9 mouse cellular contexts compared by ENCODE assay signal in genomic region chr13:42574189-42574588, GRCm38 (mm10).
"Had no signal": no experiment of that assay in that cellular context is flagged by ENCODE, and none has a peak within 500 bp of the region (broad histone marks: within the 10 kb centered on the region; RNA-seq: fewer than 3 reads in every experiment).

No protein-coding gene starts in this region.

- DNase-seq: kidney, adult 11 months; kidney, postnatal 14 days; layer of hippocampus, postnatal 36 days; midbrain, embryonic 14.5 days; thymus, postnatal 4 days had no signal

- H3K36me3 ChIP-seq: limb, embryonic 15.5 days; liver, embryonic 12.5 days; neural tube, embryonic 12.5 days had no signal

- H3K27ac ChIP-seq: limb, embryonic 15.5 days; liver, embryonic 12.5 days; neural tube, embryonic 12.5 days; stomach, postnatal 0 days had no signal

- H3K27me3 ChIP-seq: limb, embryonic 15.5 days; liver, embryonic 12.5 days; neural tube, embryonic 12.5 days had no signal

- ATAC-seq: liver, embryonic 12.5 days had no signal

- H3K9me3 ChIP-seq: limb, embryonic 15.5 days; liver, embryonic 12.5 days; neural tube, embryonic 12.5 days had no signal

- H3K9ac ChIP-seq: limb, embryonic 15.5 days; liver, embryonic 12.5 days; neural tube, embryonic 12.5 days had no signal

- H3K4me1 ChIP-seq: limb, embryonic 15.5 days; liver, embryonic 12.5 days; neural tube, embryonic 12.5 days had no signal

- H3K4me3 ChIP-seq: limb, embryonic 15.5 days; liver, embryonic 12.5 days; neural tube, embryonic 12.5 days had no signal

- H3K4me2 ChIP-seq: limb, embryonic 15.5 days; liver, embryonic 12.5 days; neural tube, embryonic 12.5 days had no signal
